Mouse (Mus musculus): ENCODE results near the gene Farsa. TPM values are rescaled to one million over a fixed set of nuclear protein-coding genes. Genes with fewer than 3 reads are reported as not detected.
"Not testable (repeated sequence)": the region's sequence is repeated elsewhere in the genome, so short reads cannot be mapped to it uniquely, and the experiment has no call there.

The Farsa gene
- total RNA-seq (2021), result 10 to 100 TPM; 36.3 to 37.0 TPM

GRCm38 (mm10) chr8:84856864-84857441 is at the start of gene Farsa:
Gene Farsa, plus strand, starts transcription at chr8:84856989.
- DNase-seq, result peak; percentile 95

DNA sequence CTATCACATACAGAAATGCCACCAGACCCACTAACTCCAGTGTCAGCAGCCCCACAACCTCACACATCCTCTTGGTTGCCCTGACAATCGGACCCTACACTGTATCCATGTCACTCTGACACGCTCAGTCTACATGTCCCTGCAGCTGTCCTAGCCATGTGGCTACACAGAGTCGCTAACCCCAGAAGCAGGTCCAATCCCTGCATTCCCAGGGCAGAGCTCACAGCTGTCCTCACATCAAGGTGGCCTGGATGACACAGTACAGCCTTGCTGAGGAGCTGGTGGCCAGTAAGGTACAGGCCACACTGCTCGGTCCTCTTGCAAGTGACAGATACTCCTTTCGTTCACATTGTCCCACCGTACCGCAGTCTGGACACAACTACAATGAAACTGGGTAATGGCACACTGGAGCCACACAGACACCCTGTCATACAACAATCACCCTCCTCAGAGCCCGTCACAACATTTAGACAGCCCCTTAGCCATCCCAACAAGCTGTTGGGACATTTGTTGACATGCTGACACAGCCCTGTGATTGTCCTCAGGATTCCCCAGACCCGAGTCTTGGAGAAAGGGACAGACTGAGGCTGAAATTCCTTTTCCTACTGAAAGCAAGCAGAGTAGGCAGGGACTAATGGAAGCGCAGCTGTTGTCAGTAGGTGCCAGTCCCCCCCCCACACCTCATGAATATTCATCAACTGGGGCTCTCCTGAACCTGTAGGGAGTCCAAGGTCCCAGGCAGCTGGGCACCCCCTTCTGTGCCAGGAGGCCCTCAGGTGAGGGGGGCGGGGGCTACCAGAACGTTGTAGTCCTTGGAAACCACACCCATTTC is 47.5 kb upstream of the Farsa start:
- DNase-seq, result no peak

- no peak for DNase-seq
Measured at GRCm38 (mm10) chr8:84809941-84810280, 46.9 kb upstream of the Farsa start.

DNA sequence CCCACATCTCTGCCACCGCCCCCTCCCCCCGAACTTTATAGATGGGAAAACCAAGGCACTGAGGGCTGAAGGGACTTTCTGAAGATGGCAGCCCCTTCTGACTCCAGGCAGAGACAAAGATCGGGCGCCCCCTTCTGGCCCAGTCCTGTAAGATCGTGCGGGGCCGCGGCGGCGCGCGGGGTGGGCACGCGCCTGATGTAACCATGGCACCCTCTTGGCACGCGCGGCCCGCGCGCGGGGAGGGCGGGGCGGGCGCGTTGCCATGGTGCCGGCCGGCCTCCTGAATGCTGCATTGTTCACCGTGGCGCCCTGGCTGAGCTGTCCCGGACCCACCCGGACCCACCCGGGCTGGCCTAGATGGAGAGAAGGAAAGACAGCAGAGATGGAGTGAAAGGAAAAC is 45.9 kb upstream of the Farsa start:
- peak; percentile 98 for DNase-seq

GRCm38 (mm10) chr8:84811303-84811702 is 45.5 kb upstream of the Farsa start:
- no peak for DNase-seq

GRCm38 (mm10) chr8:84813059-84813458 is 43.7 kb upstream of the Farsa start:
- peak; percentile 88 for DNase-seq

- no peak for DNase-seq
Measured at GRCm38 (mm10) chr8:84813830-84814229, 43.0 kb upstream of the Farsa start.

DNA sequence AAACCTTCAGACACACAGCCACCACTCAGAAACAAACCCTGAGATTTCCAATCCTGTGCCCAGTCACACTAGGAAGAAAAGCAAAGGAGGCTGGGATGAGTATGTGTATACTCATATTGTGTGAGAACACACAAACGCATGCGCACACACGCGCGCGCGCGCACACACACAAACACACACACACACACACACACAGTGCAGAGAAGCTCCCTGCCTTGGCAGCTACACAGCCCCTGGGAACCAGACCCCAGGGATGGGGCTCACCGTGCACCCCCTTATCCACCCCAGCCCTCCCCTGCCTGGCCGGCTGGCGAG is 42.6 kb upstream of the Farsa start:
- DNase-seq, result no peak

- no peak for DNase-seq
Measured at GRCm38 (mm10) chr8:84814555-84815441, 42.0 kb upstream of the Farsa start.

GRCm38 (mm10) chr8:84815547-84815946 is 41.2 kb upstream of the Farsa start:
- peak; percentile 99 for DNase-seq

GRCm38 (mm10) chr8:84816117-84816516 is 40.7 kb upstream of the Farsa start:
- no peak for DNase-seq

DNA sequence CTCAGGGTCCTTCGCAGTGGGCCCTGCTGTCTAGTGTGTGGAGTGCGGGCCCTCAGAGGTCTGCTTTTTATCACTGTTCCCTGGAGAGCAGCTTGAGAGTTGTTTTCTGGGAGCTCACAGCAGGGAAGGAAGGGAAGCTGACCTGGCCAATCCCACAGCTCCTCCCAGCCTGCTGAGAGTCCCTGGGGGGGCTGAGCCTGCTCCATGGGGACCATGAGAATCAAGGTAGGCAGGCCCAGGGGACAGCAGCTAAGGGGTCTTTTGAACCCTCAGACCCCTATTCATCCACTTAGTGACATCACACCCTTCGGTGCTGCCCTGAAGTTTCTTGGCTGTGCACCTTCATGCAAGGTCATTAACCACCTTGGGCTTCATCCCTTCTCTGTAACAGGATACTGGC is 34.1 kb upstream of the Farsa start, which contains the start of gene Dand5:
Gene Dand5 (minus strand): TSS at position 101 of the 400 bp plus-strand sequence.
- no peak for DNase-seq

- DNase-seq, result peak; percentile 70
Measured at GRCm38 (mm10) chr8:84823653-84824052, 33.1 kb upstream of the Farsa start.

DNA sequence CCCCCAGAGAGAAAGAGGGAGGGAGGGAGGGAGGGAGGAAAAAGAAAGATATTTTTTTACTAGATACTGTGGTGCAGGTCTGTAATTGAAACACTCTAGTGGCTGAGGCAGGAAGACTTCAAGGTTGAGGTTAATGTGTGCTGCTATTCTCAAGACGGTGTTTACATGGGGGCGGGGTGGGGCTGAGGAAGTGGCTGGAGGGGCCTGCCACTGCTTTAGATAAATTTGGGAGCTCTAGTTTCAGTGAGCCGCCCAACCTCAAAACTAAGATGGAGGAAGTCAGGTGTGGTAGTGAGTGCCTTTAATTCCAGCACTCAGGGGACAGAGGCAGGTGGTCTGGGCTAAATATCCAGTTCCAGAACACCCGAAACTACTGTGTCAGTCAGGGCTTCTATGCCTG is 31.2 kb upstream of the Farsa start:
- no peak for DNase-seq

DNA sequence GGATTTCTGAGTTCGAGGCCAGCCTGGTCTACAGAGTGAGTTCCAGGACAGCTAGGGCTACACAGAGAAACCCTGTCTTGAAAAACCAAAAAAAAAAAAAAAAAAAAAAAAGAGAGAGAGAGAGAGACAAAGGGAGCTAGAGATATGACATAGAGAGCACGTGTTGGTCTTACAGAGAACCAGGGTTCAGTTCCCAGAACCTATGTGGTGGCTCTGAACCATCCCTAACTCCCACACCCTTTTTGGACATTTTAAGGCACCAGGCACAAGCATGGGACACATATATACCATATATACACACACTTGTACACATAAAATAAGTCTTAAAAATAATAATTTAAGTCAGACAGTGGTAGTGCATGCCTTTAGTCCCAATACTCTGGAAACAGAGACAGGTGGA is 30.3 kb upstream of the Farsa start:
- not testable (repeated sequence) for DNase-seq

DNA sequence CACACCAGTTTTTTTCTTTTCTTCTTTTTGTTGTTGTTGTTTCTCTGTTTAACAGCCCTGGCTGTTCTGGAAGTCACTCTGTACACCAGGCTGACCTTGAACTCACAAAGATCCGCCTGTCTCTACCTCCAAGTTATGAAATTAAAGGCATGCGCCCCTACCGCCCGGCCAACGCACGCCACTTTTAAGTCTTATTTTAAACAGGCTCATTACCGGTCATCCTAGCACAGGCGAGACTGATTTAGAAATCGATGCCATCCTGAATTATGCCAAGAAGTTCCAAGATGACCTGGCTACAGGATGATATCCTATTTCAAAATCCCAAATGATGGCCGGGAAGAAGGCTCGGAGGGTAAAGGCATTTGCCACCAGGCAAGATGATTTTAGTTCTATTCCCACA is 25.3 kb upstream of the Farsa start, which contains the start of gene Gadd45gip1:
Gene Gadd45gip1 (plus strand): TSS at position 33 of the 400 bp plus-strand sequence.
- peak; percentile 40 for DNase-seq

- peak; percentile 84 for DNase-seq
Measured at GRCm38 (mm10) chr8:84832034-84832717, 24.6 kb upstream of the Farsa start.

GRCm38 (mm10) chr8:84832759-84833742 is 23.7 kb upstream of the Farsa start:
- DNase-seq, result no peak

DNA sequence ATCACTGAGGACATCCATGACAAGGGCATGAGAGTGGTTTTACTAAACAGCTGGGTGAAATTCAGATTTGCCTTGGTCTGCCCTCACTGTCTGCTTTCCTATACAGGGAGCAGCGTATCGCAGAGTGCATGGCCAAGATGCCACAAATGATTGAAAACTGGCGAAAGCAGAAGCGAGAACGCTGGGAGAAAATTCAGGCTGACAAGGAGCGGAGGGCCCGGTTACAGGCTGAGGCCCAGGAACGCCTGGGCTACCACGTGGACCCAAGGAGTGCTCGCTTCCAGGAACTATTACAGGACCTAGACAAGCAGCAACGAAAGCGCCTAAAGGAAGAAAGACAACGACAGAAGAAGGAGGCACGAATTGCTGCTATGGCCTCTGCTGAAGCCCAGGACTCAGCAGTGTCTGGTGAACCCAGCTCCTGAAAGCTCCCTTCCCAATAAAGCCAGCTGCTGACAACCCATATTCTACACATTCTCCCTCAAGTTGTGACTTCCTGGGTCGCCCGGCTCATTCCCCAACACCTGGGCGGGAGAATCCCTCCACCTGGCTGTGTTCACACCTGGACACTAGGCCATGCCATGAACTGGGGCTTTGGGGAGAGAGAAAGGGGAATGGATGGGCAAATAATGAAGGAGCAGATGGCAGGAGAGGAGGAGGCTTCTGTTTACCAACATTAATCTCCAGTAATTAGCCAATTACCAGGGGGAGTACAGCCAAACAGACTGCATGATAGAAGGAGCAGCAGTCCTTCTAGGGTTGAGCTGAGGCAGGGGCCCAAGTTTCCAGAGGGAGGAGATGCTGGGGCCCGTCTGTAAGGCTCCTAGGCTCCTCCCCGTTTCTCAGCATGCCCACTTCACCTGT is 22.6 kb upstream of the Farsa start:
- DNase-seq, result no peak
